Comparison of ENCODE assay signal across 11 mouse cellular contexts in genomic region chr2:49272295-49272967, GRCm38 (mm10).
DNase-seq lines count a peak whose midpoint lies in the region; ATAC-seq and TF ChIP-seq lines count a peak whose summit lies in the region.
"Had no signal": no experiment of that assay in that cellular context is flagged by ENCODE, and none has a peak within 500 bp of the region (broad histone marks: within the 10 kb centered on the region; RNA-seq: fewer than 3 reads in every experiment).

No protein-coding gene starts in this region.

- no peak overlapping the region for H3K27ac ChIP-seq in embryonic facial prominence, embryonic 12.5 days
- no peak overlapping the region for H3K27ac ChIP-seq in hindbrain, embryonic 15.5 days (replicated peaks)
- no peak overlapping the region for H3K27ac ChIP-seq in liver, embryonic 12.5 days

- no peak overlapping the region for H3K4me2 ChIP-seq in embryonic facial prominence, embryonic 12.5 days (replicated peaks)
- H3K4me2 ChIP-seq in hindbrain, embryonic 15.5 days, result 0 out of 2 replicates have a peak overlapping the region, but pooled peaks have one; percentile 6
- H3K4me2 ChIP-seq in liver, embryonic 12.5 days, result no peak overlapping the region

- 39% methylated on average over 11 of the region's 11 CpGs for WGBS in embryonic facial prominence, embryonic 12.5 days
- 14% methylated on average over 11 of the region's 11 CpGs for WGBS in hindbrain, embryonic 15.5 days
- 46% methylated on average over 11 of the region's 11 CpGs for WGBS in liver, embryonic 12.5 days (ENCODE audit: insufficient replicate concordance)

- DNase-seq in brain, embryonic 14.5 days (ENCODE audit: low read depth), result peak; percentile 84
- DNase-seq in neural tube, embryonic 10.5 days (ENCODE audit: extremely low spot score, low spot score), result peak; percentile 71
- no peak for DNase-seq in thymus, postnatal 0 days (ENCODE audit: low spot score)
- DNase-seq in frontal cortex, postnatal 10 days (ENCODE audit: low spot score in 2 of 2), result no peak
- DNase-seq: adrenal gland, postnatal 10 days; cerebellum, adult 9-11 months; heart, postnatal 36 days; right cerebral cortex, postnatal 25 days had no signal

- H3K4me3 ChIP-seq in embryonic facial prominence, embryonic 12.5 days, result no peak overlapping the region
- H3K4me3 ChIP-seq in hindbrain, embryonic 15.5 days, result no peak overlapping the region
- H3K4me3 ChIP-seq in liver, embryonic 12.5 days, result no peak overlapping the region

- ATAC-seq in embryonic facial prominence, embryonic 12.5 days (ENCODE audit: insufficient number of reproducible peaks, insufficient read depth, low FRiP score, low TSS enrichment), result peak; percentile 52; the same call in 1 of the 2 replicates
- peak; percentile 90 for ATAC-seq in hindbrain, embryonic 15.5 days (ENCODE audit: low FRiP score, low read depth)
- no peak for ATAC-seq in liver, embryonic 12.5 days

- no peaks in the 10 kb centered on the region for H3K4me1 ChIP-seq in embryonic facial prominence, embryonic 12.5 days
- peaks cover 9% of the 10 kb centered on the region for H3K4me1 ChIP-seq in hindbrain, embryonic 15.5 days (replicated peaks)
- no peaks in the 10 kb centered on the region for H3K4me1 ChIP-seq in liver, embryonic 12.5 days

- no peaks in the 10 kb centered on the region for H3K27me3 ChIP-seq in embryonic facial prominence, embryonic 12.5 days
- no peaks in the 10 kb centered on the region for H3K27me3 ChIP-seq in hindbrain, embryonic 15.5 days
- no peaks in the 10 kb centered on the region for H3K27me3 ChIP-seq in liver, embryonic 12.5 days (replicated peaks)

- H3K9ac ChIP-seq in embryonic facial prominence, embryonic 12.5 days, result no peak overlapping the region
- no peak overlapping the region for H3K9ac ChIP-seq in hindbrain, embryonic 15.5 days
- no peak overlapping the region for H3K9ac ChIP-seq in liver, embryonic 12.5 days

- H3K9me3 ChIP-seq in embryonic facial prominence, embryonic 12.5 days, result no peaks in the 10 kb centered on the region
- H3K9me3 ChIP-seq in hindbrain, embryonic 15.5 days, result no peaks in the 10 kb centered on the region
- H3K9me3 ChIP-seq in liver, embryonic 12.5 days (replicated peaks), result no peaks in the 10 kb centered on the region

- no peak for TF ChIP-seq POLR2A in brain, embryonic 14.5 days (IDR thresholded peaks at IDR 0.05; ENCODE audit: borderline replicate concordance, extremely low read depth, insufficient read depth, insufficient read length, poor library complexity, severe bottlenecking)

- no peaks in the 10 kb centered on the region for H3K36me3 ChIP-seq in embryonic facial prominence, embryonic 12.5 days
- no peaks in the 10 kb centered on the region for H3K36me3 ChIP-seq in hindbrain, embryonic 15.5 days
- H3K36me3 ChIP-seq in liver, embryonic 12.5 days, result no peaks in the 10 kb centered on the region

- TF ChIP-seq CTCF in brain, embryonic 14.5 days (IDR thresholded peaks at IDR 0.05; ENCODE audit: borderline replicate concordance, extremely low read depth, insufficient read depth, insufficient read length), result no peak

Comparison
In these comparisons a context has a peak if more than half of its experiments do, and no peak if none do; other contexts are left out.
1. DNase-seq: peak in brain, embryonic 14.5 days (single experiment) and neural tube, embryonic 10.5 days (single experiment); none in thymus, postnatal 0 days (single experiment) and frontal cortex, postnatal 10 days (0 of 2).